Mouse (Mus musculus) hematopoietic multipotent progenitor cell, adult 10-12 weeks (in vitro differentiated cells): ENCODE results near the gene 6430550D23Rik. TPM values are rescaled to one million over a fixed set of nuclear protein-coding genes. Genes with fewer than 3 reads are reported as not detected.

Experiments used
- polyA plus RNA-seq: library from polyadenylated mRNA; stranded (reverse); fragments of >175 nt; gene quantifications from 2 replicates; pipeline ENCODE4 v1.2.3, GENCODE M21; 2012; ENCODE audit warnings: low replicate concordance

Gene 6430550D23Rik
- 0.07 and 0.43 TPM in 2 replicates for polyA plus RNA-seq

GRCm38 (mm10) chr2:156007888-156008532, at the start of gene 6430550D23Rik, which contains the start of gene Ergic3:
Gene 6430550D23Rik, minus strand, starts transcription at chr2:156007977.
Gene Ergic3, plus strand, starts transcription at chr2:156008045.

DNA sequence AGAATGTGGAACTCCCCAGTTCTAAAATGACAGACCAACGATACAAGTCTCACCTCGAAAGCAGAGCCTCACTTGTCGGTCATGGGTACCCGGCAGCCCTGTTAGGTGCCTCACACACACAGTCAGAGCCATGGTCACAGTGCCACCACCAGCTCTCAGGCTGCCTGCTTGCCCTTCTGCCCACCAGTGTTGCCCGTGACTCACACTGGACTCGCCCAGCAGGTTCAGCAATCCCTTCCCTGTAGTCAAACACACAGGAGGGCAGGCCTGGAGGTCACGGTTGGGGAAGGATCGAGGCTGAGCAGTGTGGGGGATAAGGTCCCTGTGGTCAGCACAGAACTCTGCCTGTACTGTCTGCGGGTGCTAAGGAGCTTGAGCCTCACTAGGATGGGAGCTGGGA, 45.0 kb upstream of the 6430550D23Rik start, which contains the start of gene Fer1l4:
Gene Fer1l4, minus strand, starts transcription at position 132 of the 400 bp plus-strand sequence.

GRCm38 (mm10) chr2:155956134-155957059, 51.4 kb downstream of the 6430550D23Rik start, which contains the start of gene Cep250:
Gene Cep250, plus strand, starts transcription at chr2:155956458.

GRCm38 (mm10) chr2:155945124-155945523, 62.7 kb downstream of the 6430550D23Rik start, which contains the start of gene Gdf5:
Gene Gdf5, minus strand, starts transcription at chr2:155945367.

GRCm38 (mm10) chr2:155940681-155941080, 67.1 kb downstream of the 6430550D23Rik start, which contains the start of gene Gm15557:
Gene Gm15557, plus strand, starts transcription at chr2:155940728.

GRCm38 (mm10) chr2:155929531-155930442, 78.0 kb downstream of the 6430550D23Rik start, which contains the start of gene Uqcc1:
Gene Uqcc1, minus strand, starts transcription at chr2:155930310.

Other genes with a start within 250 kb of the 6430550D23Rik start
- not detected in 2 replicates for gene Mmp24, start 232.6 kb downstream of the 6430550D23Rik start, polyA plus RNA-seq
- 42.5 and 89.4 TPM in 2 replicates for gene BC029722, start 188.6 kb downstream of the 6430550D23Rik start, polyA plus RNA-seq
- 128 and 292 TPM in 2 replicates for gene Eif6, start 181.1 kb downstream of the 6430550D23Rik start, polyA plus RNA-seq
- gene Fam83c, start 173.1 kb downstream of the 6430550D23Rik start, polyA plus RNA-seq, result not detected in 2 replicates
- gene Uqcc1, start 77.7 kb downstream of the 6430550D23Rik start, polyA plus RNA-seq, result 1.3 and 2.2 TPM in 2 replicates
- gene Gm15557, start 67.2 kb downstream of the 6430550D23Rik start, polyA plus RNA-seq, result not detected in 2 replicates
- not detected in 2 replicates for gene Gdf5, start 62.6 kb downstream of the 6430550D23Rik start, polyA plus RNA-seq
- 27.5 and 34.6 TPM in 2 replicates for gene Cep250, start 51.5 kb downstream of the 6430550D23Rik start, polyA plus RNA-seq
- gene Ergic3, start 68 bp upstream of the 6430550D23Rik start, polyA plus RNA-seq, result 55.0 and 74.5 TPM in 2 replicates
- gene Fer1l4, start 45.0 kb upstream of the 6430550D23Rik start, polyA plus RNA-seq, result 0.03 and 0.06 TPM in 2 replicates
- gene Spag4, start 57.2 kb upstream of the 6430550D23Rik start, polyA plus RNA-seq, result 0.55 and 1.2 TPM in 2 replicates
- 49.8 and 73.1 TPM in 2 replicates for gene Cpne1, start 104.0 kb upstream of the 6430550D23Rik start, polyA plus RNA-seq
- gene Rbm12, start 104.0 kb upstream of the 6430550D23Rik start, polyA plus RNA-seq, result 5.5 and 5.8 TPM in 2 replicates
- gene Gm28036, start 119.1 kb upstream of the 6430550D23Rik start, polyA plus RNA-seq, result 11.2 and 12.4 TPM in 2 replicates
- gene Romo1, start 136.1 kb upstream of the 6430550D23Rik start, polyA plus RNA-seq, result 101 and 149 TPM in 2 replicates
- gene Nfs1, start 136.2 kb upstream of the 6430550D23Rik start, polyA plus RNA-seq, result 19.9 and 30.5 TPM in 2 replicates
- 324 and 419 TPM in 2 replicates for gene Rbm39, start 172.3 kb upstream of the 6430550D23Rik start, polyA plus RNA-seq
- gene Phf20, start 188.5 kb upstream of the 6430550D23Rik start, polyA plus RNA-seq, result 41.6 and 53.4 TPM in 2 replicates